Mouse (Mus musculus) C2C12 (cell line): ENCODE results near the gene Abhd16a. TPM values are rescaled to one million over a fixed set of nuclear protein-coding genes. Genes with fewer than 3 reads are reported as not detected.

ENCODE experiments used
- H3K27me3 ChIP-seq: one replicate; pipeline ENCODE4 v1.6.1; 2011; ENCODE audit not compliant: control insufficient read depth, insufficient read depth, insufficient read length
- H3K36me3 ChIP-seq: one replicate; pipeline ENCODE4 v1.6.1; 2011; ENCODE audit not compliant: control insufficient read depth, insufficient read depth
- H3K4me3 ChIP-seq: one replicate; pipeline ENCODE4 v1.5.1; 2011; ENCODE audit warnings: mild to moderate bottlenecking, control low read depth; ENCODE audit not compliant: poor library complexity, insufficient read depth, severe bottlenecking
- H3K79me2 ChIP-seq: one replicate; pipeline ENCODE4 v1.6.1; 2011; ENCODE audit not compliant: control insufficient read depth, insufficient read depth
- H3K79me3 ChIP-seq: one replicate; pipeline ENCODE4 v1.6.1; 2011; ENCODE audit warnings: low read depth, control low read depth
- H3ac ChIP-seq: one replicate; pipeline ENCODE3; 2011; ENCODE audit warnings: low read depth; ENCODE audit not compliant: control insufficient read depth, insufficient read length
- CEBPB ChIP-seq: IDR thresholded peaks from one replicate; pipeline ENCODE4 v1.6.1; 2011; ENCODE audit warnings: low read depth, mild to moderate bottlenecking, control low read depth, moderate library complexity
- CTCF ChIP-seq: IDR thresholded peaks from one replicate; pipeline ENCODE4 v1.5.1; 2011; ENCODE audit not compliant: control insufficient read depth, insufficient read depth, insufficient read length
- FOSL1 ChIP-seq: IDR thresholded peaks from one replicate; pipeline ENCODE4 v1.8.0; 2011; ENCODE audit warnings: mild to moderate bottlenecking, low read length; ENCODE audit not compliant: poor library complexity, insufficient read depth, severe bottlenecking
- MAX ChIP-seq: IDR thresholded peaks from one replicate; pipeline ENCODE4 v1.6.1; 2011; ENCODE audit warnings: mild to moderate bottlenecking, control low read depth
- MYOD1 ChIP-seq: IDR thresholded peaks from one replicate; pipeline ENCODE4 v1.6.1; 2011; ENCODE audit warnings: low read depth; ENCODE audit not compliant: control insufficient read depth, insufficient read length
- MYOG ChIP-seq: IDR thresholded peaks from one replicate; pipeline ENCODE4 v1.6.1; 2011; ENCODE audit not compliant: control insufficient read depth, insufficient read length; ENCODE audit errors: extremely low read depth
- USF1 ChIP-seq: IDR thresholded peaks from one replicate; pipeline ENCODE4 v1.6.1; 2011; ENCODE audit warnings: low read depth, mild to moderate bottlenecking, control low read depth, moderate library complexity
- polyA plus RNA-seq: library from polyadenylated mRNA; unstranded; fragments of >200 nt; fragmentation: generic; extraction: Trizol; gene quantifications from one replicate; pipeline ENCODE4 v1.2.1, GENCODE M21; 2012; ENCODE audit warnings: missing spikeins

Abhd16a gene
- polyA plus RNA-seq, 1 experiment: 54.0 TPM

- H3K27me3 ChIP-seq: peaks cover 23% of the 10 kb centered on the region
- TF ChIP-seq MYOG (no peak), MYOD1 (no peak), CEBPB (no peak), FOSL1 (no peak), MAX (no peak), USF1 (no peak), CTCF (no peak)
Measured at GRCm38 (mm10) chr17:35080248-35080647, 8.8 kb upstream of the Abhd16a start.

GRCm38 (mm10) chr17:35080710-35081109 lies 8.4 kb upstream of the Abhd16a start:
- H3K36me3 ChIP-seq: no peaks in the 10 kb centered on the region
- H3ac ChIP-seq: no peak overlapping the region
- H3K79me2 ChIP-seq: no peaks in the 10 kb centered on the region
- H3K4me3 ChIP-seq: no peak overlapping the region
- H3K79me3 ChIP-seq: no peaks in the 10 kb centered on the region
- TF ChIP-seq MYOD1 (no peak), MYOG (no peak), CTCF (no peak), FOSL1 (no peak), CEBPB (no peak), USF1 (no peak), MAX (no peak)
- peaks cover 23% of the 10 kb centered on the region for H3K27me3 ChIP-seq

More at GRCm38 (mm10) chr17:35080248-35080647, 8.8 kb upstream of the Abhd16a start:
- no peak overlapping the region for H3K4me3 ChIP-seq
- no peaks in the 10 kb centered on the region for H3K79me3 ChIP-seq
- no peak overlapping the region for H3ac ChIP-seq
- no peaks in the 10 kb centered on the region for H3K79me2 ChIP-seq
- H3K36me3 ChIP-seq: no peaks in the 10 kb centered on the region

GRCm38 (mm10) chr17:35082841-35083576 lies 6.1 kb upstream of the Abhd16a start:
- Histone ChIP-seq H3K27me3 (peaks cover 11% of the 10 kb centered on the region), H3K36me3 (no peaks in the 10 kb centered on the region), H3K79me3 (no peaks in the 10 kb centered on the region), H3K4me3 (no peak overlapping the region), H3ac (no peak overlapping the region), H3K79me2 (no peaks in the 10 kb centered on the region)
- no peak for TF ChIP-seq CTCF

- H3ac ChIP-seq: no peak overlapping the region
- H3K79me3 ChIP-seq: no peaks in the 10 kb centered on the region
- no peak overlapping the region for H3K4me3 ChIP-seq
- no peaks in the 10 kb centered on the region for H3K36me3 ChIP-seq
- H3K79me2 ChIP-seq: no peaks in the 10 kb centered on the region
- TF ChIP-seq MAX: no peak
- no peak for TF ChIP-seq USF1
- no peak for TF ChIP-seq CTCF
- no peak for TF ChIP-seq FOSL1
- TF ChIP-seq MYOG: no peak
- no peak for TF ChIP-seq CEBPB
- no peak for TF ChIP-seq MYOD1
- peaks cover 8% of the 10 kb centered on the region for H3K27me3 ChIP-seq
Measured at GRCm38 (mm10) chr17:35083929-35084497, 5.0 kb upstream of the Abhd16a start.

GRCm38 (mm10) chr17:35085208-35085865 lies 3.7 kb upstream of the Abhd16a start, which contains the start of gene Ly6g6f:
Gene Ly6g6f (minus strand): TSS chr17:35085610.
- TF ChIP-seq MAX (no peak), MYOG (no peak), MYOD1 (no peak), CEBPB (no peak), USF1 (no peak), CTCF (no peak)
- Histone ChIP-seq H3K4me3 (no peak within 1 kb of the TSS), H3K79me2 (peaks cover 9% of the 10 kb centered on the region), H3ac (no peak within 1 kb of the TSS), H3K79me3 (no peaks in the 10 kb centered on the region), H3K27me3 (peaks cover 8% of the 10 kb centered on the region), H3K36me3 (no peaks in the 10 kb centered on the region)
